Mouse (Mus musculus) lung, embryonic 15.5 days (tissue): ENCODE data around the gene Vmn2r51. TPM values are rescaled to one million over a fixed set of nuclear protein-coding genes. Genes with fewer than 3 reads are reported as not detected.
"Not testable (repeated sequence)": the region's sequence is repeated elsewhere in the genome, so short reads cannot be mapped to it uniquely, and the experiment has no call there.

ENCODE experiments used
- ATAC-seq: fragments of 200-750 bp; cut with Nextera tagmentation; 2 replicates; pipeline ENCODE4 v1.8.0; 2017; ENCODE audit warnings: moderate number of reproducible peaks, borderline replicate concordance; ENCODE audit not compliant: low FRiP score, low TSS enrichment; ENCODE audit errors: extremely low read depth
- H3K27ac ChIP-seq: fragments of 300-500 bp; sonication (generic); 2 replicates; pipeline ENCODE4 v1.5.1; 2015; ENCODE audit warnings: moderate library complexity, mild to moderate bottlenecking, inconsistent platforms
- H3K27me3 ChIP-seq: fragments of 300-500 bp; sonication (generic); 2 replicates; pipeline ENCODE4 v1.6.1; 2015; ENCODE audit warnings: inconsistent platforms
- H3K36me3 ChIP-seq: fragments of 300-500 bp; sonication (generic); 2 replicates; pipeline ENCODE4 v1.6.1; 2015; ENCODE audit warnings: inconsistent platforms
- H3K4me1 ChIP-seq: fragments of 300-500 bp; sonication (generic); 2 replicates; pipeline ENCODE4 v1.6.1; 2015; ENCODE audit warnings: inconsistent platforms
- H3K4me2 ChIP-seq: fragments of 300-500 bp; sonication (generic); 2 replicates; pipeline ENCODE4 v1.6.1; 2015; ENCODE audit warnings: inconsistent platforms, mild to moderate bottlenecking, moderate library complexity
- H3K4me3 ChIP-seq: fragments of 300-500 bp; sonication (generic); 2 replicates; pipeline ENCODE4 v1.5.1; 2015; ENCODE audit warnings: mild to moderate bottlenecking, inconsistent platforms
- H3K9ac ChIP-seq: fragments of 300-500 bp; sonication (generic); 2 replicates; pipeline ENCODE4 v1.6.1; 2015; ENCODE audit warnings: inconsistent platforms
- H3K9me3 ChIP-seq: fragments of 300-500 bp; sonication (generic); 2 replicates; pipeline ENCODE4 v1.6.1; 2016; ENCODE audit warnings: inconsistent platforms
- WGBS: fragments of 180-500 bp; shearing (Covaris S2); methylation state at CpG from one replicate; pipeline ENCODE4 v1.1.7; 2015; 5-methylcytosine and 5-hydroxymethylcytosine counted together
- polyA plus RNA-seq: library from polyadenylated mRNA; unstranded; fragments of >200 nt; fragmentation: Nextera tagmentation; extraction: Ambion mirVana; gene quantifications from 2 replicates; pipeline ENCODE4 v1.2.1, GENCODE M21; 2015

Gene Vmn2r51
- polyA plus RNA-seq, result not detected in 2 replicates

DNA sequence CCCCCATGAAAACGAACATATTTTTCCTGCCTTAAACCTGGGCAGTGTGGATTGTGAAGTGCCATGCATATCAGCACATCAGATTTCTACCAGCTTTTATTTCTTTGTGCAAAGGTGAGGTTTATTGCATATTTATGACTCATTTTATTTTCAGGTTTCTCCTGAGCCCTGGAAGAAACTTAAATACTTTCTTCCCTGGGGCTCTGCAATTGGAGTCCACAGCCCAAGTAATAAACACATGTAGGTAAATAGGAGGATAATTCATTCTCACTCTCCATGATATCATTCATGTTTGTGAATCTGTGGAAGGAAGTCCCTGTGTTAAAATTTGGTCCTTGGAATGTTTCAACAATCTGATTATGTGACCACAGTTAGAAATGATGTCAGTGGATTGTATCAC is at the start of gene Vmn2r51:
Gene Vmn2r51 (minus strand): TSS at position 101 of the 400 bp plus-strand sequence.
- H3K4me2 ChIP-seq, H3K27me3 ChIP-seq, H3K9ac ChIP-seq, ATAC-seq, H3K36me3 ChIP-seq, H3K4me1 ChIP-seq, H3K9me3 ChIP-seq, H3K4me3 ChIP-seq, H3K27ac ChIP-seq: not testable (repeated sequence)
- WGBS, result 55% methylated on average over 1 of the region's 1 CpGs

DNA sequence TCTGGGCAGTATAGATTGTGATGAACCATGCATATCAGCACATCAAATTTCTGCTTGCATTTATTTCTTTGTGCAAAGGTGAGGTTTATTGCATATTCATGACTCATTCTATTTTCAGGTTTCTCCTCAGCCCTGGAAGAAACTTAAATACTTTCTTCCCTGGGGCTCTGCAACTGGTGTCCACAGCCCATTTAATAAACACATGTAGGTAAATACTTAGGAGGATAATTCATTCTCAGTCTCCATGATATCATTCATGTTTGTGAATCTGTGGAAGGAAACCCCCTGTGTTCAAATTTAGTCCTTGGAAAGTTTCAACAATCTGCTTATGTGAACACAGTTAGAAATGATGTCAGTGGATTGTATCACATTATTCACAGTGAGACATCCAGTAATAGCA is 52.3 kb downstream of the Vmn2r51 start, which contains the start of gene Vmn2r50:
Gene Vmn2r50 (minus strand): TSS at position 101 of the 400 bp plus-strand sequence.
- H3K4me3 ChIP-seq, H3K9ac ChIP-seq, H3K36me3 ChIP-seq, H3K4me1 ChIP-seq, H3K4me2 ChIP-seq, H3K9me3 ChIP-seq, H3K27ac ChIP-seq, ATAC-seq, H3K27me3 ChIP-seq: not testable (repeated sequence)

Other genes with a start within 250 kb of the Vmn2r51 start
- gene Vmn2r48, start 152.2 kb downstream of the Vmn2r51 start, polyA plus RNA-seq, result not detected in 2 replicates
- not detected in 2 replicates for gene Vmn2r49, start 113.5 kb downstream of the Vmn2r51 start, polyA plus RNA-seq
- not detected in 2 replicates for gene Vmn2r50, start 52.4 kb downstream of the Vmn2r51 start, polyA plus RNA-seq
- not detected in 2 replicates for gene Vmn2r52, start 70.8 kb upstream of the Vmn2r51 start, polyA plus RNA-seq
- not detected in 2 replicates for gene Vmn1r66, start 172.3 kb upstream of the Vmn2r51 start, polyA plus RNA-seq